Mouse (Mus musculus) c-Kit-positive CD71-positive TER-119-negative erythroid progenitor cells, embryonic 14.5 days (primary cell): ENCODE results near the gene Mgat1.
"Not testable (repeated sequence)": the region's sequence is repeated elsewhere in the genome, so short reads cannot be mapped to it uniquely, and the experiment has no call there.

Source experiments
- DNase-seq: peaks from one replicate; pipeline ENCODE4 v3.0.0-alpha.2; 2013; ENCODE audit warnings: low read depth

Gene Mgat1

GRCm38 (mm10) chr11:49243727-49244594, at the start of gene Mgat1:
Mgat1 (plus strand) TSS chr11:49244191.
- DNase-seq = peak; percentile 85

GRCm38 (mm10) chr11:49194771-49195170, 49.2 kb upstream of the Mgat1 start:
- DNase-seq = not testable (repeated sequence)

- DNase-seq = no peak
Observed at GRCm38 (mm10) chr11:49195819-49196322, 48.1 kb upstream of the Mgat1 start.

- no peak for DNase-seq
Observed at GRCm38 (mm10) chr11:49200666-49201065, 43.3 kb upstream of the Mgat1 start.

- DNase-seq = no peak
Observed at GRCm38 (mm10) chr11:49201142-49201541, 42.8 kb upstream of the Mgat1 start.

GRCm38 (mm10) chr11:49202071-49202470, 41.9 kb upstream of the Mgat1 start:
- no peak for DNase-seq

- peak; percentile 59 for DNase-seq
Observed at GRCm38 (mm10) chr11:49202523-49203061, 41.4 kb upstream of the Mgat1 start.

- DNase-seq = peak; percentile 84
Observed at GRCm38 (mm10) chr11:49203129-49203768, 40.7 kb upstream of the Mgat1 start, which contains the start of gene Zfp62. Zfp62 (plus strand) TSS chr11:49203292.

GRCm38 (mm10) chr11:49203771-49204497, 40.1 kb upstream of the Mgat1 start:
- peak; percentile 42 for DNase-seq

- DNase-seq = no peak
Observed at GRCm38 (mm10) chr11:49205080-49205590, 38.9 kb upstream of the Mgat1 start.

- peak; percentile 40 for DNase-seq
Observed at GRCm38 (mm10) chr11:49207495-49207894, 36.5 kb upstream of the Mgat1 start.

GRCm38 (mm10) chr11:49212577-49212976, 31.4 kb upstream of the Mgat1 start:
- DNase-seq = no peak

GRCm38 (mm10) chr11:49213505-49213904, 30.5 kb upstream of the Mgat1 start:
- DNase-seq = no peak

- DNase-seq = no peak
Observed at GRCm38 (mm10) chr11:49219271-49219670, 24.7 kb upstream of the Mgat1 start.

- no peak for DNase-seq
Observed at GRCm38 (mm10) chr11:49224455-49224854, 19.5 kb upstream of the Mgat1 start.

GRCm38 (mm10) chr11:49232781-49233180, 11.2 kb upstream of the Mgat1 start:
- no peak for DNase-seq

GRCm38 (mm10) chr11:49235459-49236207, 8.4 kb upstream of the Mgat1 start:
- DNase-seq = no peak

- no peak for DNase-seq
Observed at GRCm38 (mm10) chr11:49236891-49237290, 7.1 kb upstream of the Mgat1 start.

- DNase-seq = no peak
Observed at GRCm38 (mm10) chr11:49237532-49237931, 6.5 kb upstream of the Mgat1 start.

GRCm38 (mm10) chr11:49240310-49240709, 3.7 kb upstream of the Mgat1 start:
- no peak for DNase-seq

GRCm38 (mm10) chr11:49240874-49241273, 3.1 kb upstream of the Mgat1 start:
- no peak for DNase-seq
